Mouse (Mus musculus): Measurements from ENCODE around the gene Ddx23. TPM values are rescaled to one million over a fixed set of nuclear protein-coding genes. Genes with fewer than 3 reads are reported as not detected.
A peak's percentile ranks its signal among the peaks of the same experiment; 100 is the strongest.

Ddx23 gene
- polyA plus RNA-seq, 1 experiment from 2014 or later, result 27.2 TPM

- no peaks in the 10 kb centered on the region for H3K4me1 ChIP-seq (ENCODE audit: insufficient read depth)
- H3K9ac ChIP-seq, result no peak overlapping the region
- no peaks in the 10 kb centered on the region for H3K9me3 ChIP-seq (ENCODE audit: low read depth, low read length)
- no peak overlapping the region for H3K4me3 ChIP-seq (ENCODE audit: low read depth, low read length)
- DNase-seq, result no peak
- no peak overlapping the region for H3K4me2 ChIP-seq
- peaks cover 100% of the 10 kb centered on the region for H3K36me3 ChIP-seq (ENCODE audit: insufficient read depth)
- WGBS, result 95% methylated on average over 8 of the region's 8 CpGs
- 0 out of 2 replicates have a peak, but pooled peaks have one; percentile 3 for TF ChIP-seq CTCF (IDR thresholded peaks at IDR 0.05; ENCODE audit: low read depth)
- ATAC-seq (ENCODE audit: insufficient read depth), result no peak
- no peaks in the 10 kb centered on the region for H3K27me3 ChIP-seq (ENCODE audit: insufficient read depth, low read length)
- H3K27ac ChIP-seq (ENCODE audit: low read depth), result no peak overlapping the region
These were observed 10.5 kb downstream of the Ddx23 start for GRCm38 (mm10) chr15:98652174-98652573.

GRCm38 (mm10) chr15:98651431-98651830, 11.3 kb downstream of the Ddx23 start:
- Histone ChIP-seq H3K4me3 (ENCODE audit: low read depth, low read length) (no peak overlapping the region), H3K27me3 (ENCODE audit: insufficient read depth, low read length) (no peaks in the 10 kb centered on the region), H3K9me3 (ENCODE audit: low read depth, low read length) (no peaks in the 10 kb centered on the region), H3K9ac (no peak overlapping the region), H3K4me1 (ENCODE audit: insufficient read depth) (no peaks in the 10 kb centered on the region), H3K4me2 (no peak overlapping the region), H3K36me3 (ENCODE audit: insufficient read depth) (peaks cover 100% of the 10 kb centered on the region), H3K27ac (ENCODE audit: low read depth) (no peak overlapping the region)
- no peak for DNase-seq
- WGBS, result 93% methylated on average over 15 of the region's 15 CpGs
- no peak for ATAC-seq (ENCODE audit: insufficient read depth)
- no peak for TF ChIP-seq CTCF (IDR thresholded peaks at IDR 0.05; ENCODE audit: low read depth)

- TF ChIP-seq CTCF (IDR thresholded peaks at IDR 0.05; ENCODE audit: low read depth), result no peak
- peaks cover 100% of the 10 kb centered on the region for H3K36me3 ChIP-seq (ENCODE audit: insufficient read depth)
- no peaks in the 10 kb centered on the region for H3K4me1 ChIP-seq (ENCODE audit: insufficient read depth)
- H3K4me3 ChIP-seq (ENCODE audit: low read depth, low read length), result no peak overlapping the region
- H3K9me3 ChIP-seq (ENCODE audit: low read depth, low read length), result no peaks in the 10 kb centered on the region
- DNase-seq (no peak), ATAC-seq (ENCODE audit: insufficient read depth) (no peak)
- WGBS, result 84% methylated on average over 3 of the region's 3 CpGs
- no peak overlapping the region for H3K27ac ChIP-seq (ENCODE audit: low read depth)
- H3K4me2 ChIP-seq, result no peak overlapping the region
- no peak overlapping the region for H3K9ac ChIP-seq
- no peaks in the 10 kb centered on the region for H3K27me3 ChIP-seq (ENCODE audit: insufficient read depth, low read length)
These were observed 14.6 kb downstream of the Ddx23 start for GRCm38 (mm10) chr15:98648071-98648470.

- H3K27me3 ChIP-seq (ENCODE audit: insufficient read depth, low read length), result no peaks in the 10 kb centered on the region
- TF ChIP-seq CTCF (IDR thresholded peaks at IDR 0.05; ENCODE audit: low read depth), result no peak
- WGBS, result 84% methylated on average over 10 of the region's 10 CpGs
- no peak for ATAC-seq (ENCODE audit: insufficient read depth)
- H3K36me3 ChIP-seq (ENCODE audit: insufficient read depth), result peaks cover 97% of the 10 kb centered on the region
- no peak overlapping the region for H3K4me3 ChIP-seq (ENCODE audit: low read depth, low read length)
- no peak overlapping the region for H3K27ac ChIP-seq (ENCODE audit: low read depth)
- no peak overlapping the region for H3K9ac ChIP-seq
- no peak overlapping the region for H3K4me2 ChIP-seq
- no peak for DNase-seq
- H3K9me3 ChIP-seq (ENCODE audit: low read depth, low read length), result no peaks in the 10 kb centered on the region
- no peaks in the 10 kb centered on the region for H3K4me1 ChIP-seq (ENCODE audit: insufficient read depth)
These were observed 15.4 kb downstream of the Ddx23 start for GRCm38 (mm10) chr15:98647308-98647707.

- TF ChIP-seq CTCF (IDR thresholded peaks at IDR 0.05; ENCODE audit: low read depth), result no peak
- H3K27me3 ChIP-seq (ENCODE audit: insufficient read depth, low read length), result no peaks in the 10 kb centered on the region
- no peak overlapping the region for H3K9ac ChIP-seq
- H3K27ac ChIP-seq (ENCODE audit: low read depth), result no peak overlapping the region
- no peak overlapping the region for H3K4me2 ChIP-seq
- 77% methylated on average over 8 of the region's 8 CpGs for WGBS
- H3K9me3 ChIP-seq (ENCODE audit: low read depth, low read length), result no peaks in the 10 kb centered on the region
- no peaks in the 10 kb centered on the region for H3K4me1 ChIP-seq (ENCODE audit: insufficient read depth)
- H3K36me3 ChIP-seq (ENCODE audit: insufficient read depth), result peaks cover 95% of the 10 kb centered on the region
- H3K4me3 ChIP-seq (ENCODE audit: low read depth, low read length), result no peak overlapping the region
- ATAC-seq (ENCODE audit: insufficient read depth), result no peak
- no peak for DNase-seq
These were observed 16.0 kb downstream of the Ddx23 start for GRCm38 (mm10) chr15:98646737-98647136.

GRCm38 (mm10) chr15:98645057-98646026, 17.4 kb downstream of the Ddx23 start:
- WGBS, result 87% methylated on average over 24 of the region's 24 CpGs
- no peak for DNase-seq
- Histone ChIP-seq H3K9ac (no peak overlapping the region), H3K9me3 (ENCODE audit: low read depth, low read length) (no peaks in the 10 kb centered on the region), H3K4me1 (ENCODE audit: insufficient read depth) (no peaks in the 10 kb centered on the region), H3K4me3 (ENCODE audit: low read depth, low read length) (no peak overlapping the region), H3K4me2 (no peak overlapping the region), H3K36me3 (ENCODE audit: insufficient read depth) (peaks cover 92% of the 10 kb centered on the region), H3K27ac (ENCODE audit: low read depth) (no peak overlapping the region), H3K27me3 (ENCODE audit: insufficient read depth, low read length) (no peaks in the 10 kb centered on the region)
- no peak for ATAC-seq (ENCODE audit: insufficient read depth)
- TF ChIP-seq CTCF (IDR thresholded peaks at IDR 0.05; ENCODE audit: low read depth), result no peak

- ATAC-seq (ENCODE audit: insufficient read depth), result no peak
- H3K4me3 ChIP-seq (ENCODE audit: low read depth, low read length), result no peak overlapping the region
- whole genome bisulfite sequencing, result 89% methylated on average over 12 of the region's 12 CpGs
- DNase-seq, result no peak
- H3K27me3 ChIP-seq (ENCODE audit: insufficient read depth, low read length), result no peaks in the 10 kb centered on the region
- no peaks in the 10 kb centered on the region for H3K9me3 ChIP-seq (ENCODE audit: low read depth, low read length)
- no peak overlapping the region for H3K4me2 ChIP-seq
- no peak overlapping the region for H3K27ac ChIP-seq (ENCODE audit: low read depth)
- H3K4me1 ChIP-seq (ENCODE audit: insufficient read depth), result no peaks in the 10 kb centered on the region
- no peak for TF ChIP-seq CTCF (IDR thresholded peaks at IDR 0.05; ENCODE audit: low read depth)
- H3K36me3 ChIP-seq (ENCODE audit: insufficient read depth), result peaks cover 92% of the 10 kb centered on the region
- no peak overlapping the region for H3K9ac ChIP-seq
These were observed 18.3 kb downstream of the Ddx23 start for GRCm38 (mm10) chr15:98644406-98644805.
